Mouse (Mus musculus) midbrain, embryonic 15.5 days (tissue): ENCODE measurements around the gene Thnsl1. TPM values are rescaled to one million over a fixed set of nuclear protein-coding genes. Genes with fewer than 3 reads are reported as not detected.
A peak's percentile ranks its signal among the peaks of the same experiment; 100 is the strongest.

ENCODE experiments used
- ATAC-seq: fragments of 200-750 bp; cut with Nextera tagmentation; replicated peaks from 2 replicates; pipeline ENCODE4 v1.8.0; 2017; ENCODE audit warnings: moderate TSS enrichment
- H3K27ac ChIP-seq: fragments of 300-500 bp; sonication (generic); 2 replicates; pipeline ENCODE4 v1.5.1; 2015; ENCODE audit warnings: mild to moderate bottlenecking, inconsistent platforms
- H3K27me3 ChIP-seq: fragments of 300-500 bp; sonication (generic); replicated peaks from 2 replicates; pipeline ENCODE4 v1.6.1; 2015; ENCODE audit warnings: inconsistent platforms
- H3K36me3 ChIP-seq: fragments of 300-500 bp; sonication (generic); replicated peaks from 2 replicates; pipeline ENCODE4 v1.6.1; 2015; ENCODE audit warnings: inconsistent platforms
- H3K4me1 ChIP-seq: fragments of 300-500 bp; sonication (generic); 2 replicates; pipeline ENCODE4 v1.6.1; 2015; ENCODE audit warnings: inconsistent platforms
- H3K4me2 ChIP-seq: fragments of 300-500 bp; sonication (generic); 2 replicates; pipeline ENCODE4 v1.6.1; 2015; ENCODE audit warnings: inconsistent platforms, mild to moderate bottlenecking, moderate library complexity
- H3K4me3 ChIP-seq: fragments of 300-500 bp; sonication (generic); 2 replicates; pipeline ENCODE4 v1.5.1; 2015; ENCODE audit warnings: mild to moderate bottlenecking, inconsistent platforms
- H3K9ac ChIP-seq: fragments of 300-500 bp; sonication (generic); 2 replicates; pipeline ENCODE4 v1.6.1; 2015; ENCODE audit warnings: mild to moderate bottlenecking, inconsistent platforms
- H3K9me3 ChIP-seq: fragments of 300-500 bp; sonication (generic); 2 replicates; pipeline ENCODE4 v1.6.1; 2016; ENCODE audit warnings: inconsistent platforms
- WGBS: fragments of 180-500 bp; shearing (Covaris S2); methylation state at CpG from one replicate; pipeline ENCODE4 v1.1.7; 2015; ENCODE audit warnings: mixed read lengths; 5-methylcytosine and 5-hydroxymethylcytosine counted together
- polyA plus RNA-seq: library from polyadenylated mRNA; unstranded; fragments of >200 nt; fragmentation: Nextera tagmentation; extraction: Ambion mirVana; gene quantifications from 2 replicates; pipeline ENCODE4 v1.2.1, GENCODE M21; 2015

Gene Thnsl1
- polyA plus RNA-seq, 1 experiment from 2014 or later = 24.4 TPM

DNA sequence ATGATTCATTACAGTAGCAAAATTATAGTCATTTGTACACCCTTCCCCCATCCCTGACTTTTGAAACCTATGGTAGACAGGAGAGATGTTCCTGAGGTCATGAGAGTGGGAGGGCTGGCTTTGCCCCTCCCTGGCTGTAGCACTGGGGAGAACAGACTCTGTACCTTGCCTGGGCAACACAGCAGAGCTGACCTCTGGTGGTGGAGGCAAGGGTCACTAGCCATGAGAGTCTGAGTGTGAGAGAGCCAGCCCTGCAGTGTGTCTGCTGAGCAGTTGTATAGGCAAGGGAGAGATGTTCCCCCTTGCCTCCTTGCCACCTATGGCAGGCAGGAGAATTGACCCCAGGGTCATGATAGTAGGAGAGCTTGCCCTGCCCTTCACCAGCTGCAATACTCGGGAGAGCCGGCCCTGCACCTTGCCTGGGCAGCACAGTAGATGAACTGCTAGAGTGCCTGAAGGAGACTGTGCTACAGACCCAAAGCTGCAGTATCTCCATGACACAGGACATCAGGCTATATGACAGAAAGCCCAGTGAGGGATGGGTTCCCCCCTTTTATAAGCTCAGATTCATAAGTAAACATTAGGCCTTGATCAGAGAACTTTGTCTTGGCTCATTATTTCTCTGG is 40.1 kb downstream of the Thnsl1 start:
- no peaks in the 10 kb centered on the region for H3K36me3 ChIP-seq
- H3K9me3 ChIP-seq = no peaks in the 10 kb centered on the region
- H3K9ac ChIP-seq = no peak overlapping the region
- 96% methylated on average over 2 of the region's 2 CpGs for WGBS
- no peak overlapping the region for H3K4me2 ChIP-seq
- H3K4me1 ChIP-seq = no peaks in the 10 kb centered on the region
- no peak overlapping the region for H3K4me3 ChIP-seq
- no peak overlapping the region for H3K27ac ChIP-seq
- H3K27me3 ChIP-seq = no peaks in the 10 kb centered on the region
- ATAC-seq = no peak

DNA sequence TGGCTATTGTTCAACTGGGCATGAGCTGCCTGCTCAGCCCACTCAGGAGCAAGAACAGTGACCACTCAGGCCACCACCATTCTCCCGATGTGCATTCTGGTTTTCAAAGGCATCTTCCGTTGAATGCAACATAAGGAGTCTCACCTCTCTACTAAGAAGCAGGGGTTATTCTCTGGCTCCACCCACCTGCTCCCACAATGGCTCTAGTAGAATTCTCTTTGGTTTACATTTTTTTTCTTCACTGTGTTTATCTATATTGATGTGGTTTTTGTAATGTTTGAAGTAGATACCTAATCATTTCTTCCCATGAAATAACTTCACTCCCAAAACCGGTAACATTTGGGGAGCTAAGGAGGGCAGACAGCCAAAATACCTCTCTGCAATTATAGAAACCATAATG is 48.1 kb downstream of the Thnsl1 start:
- no peaks in the 10 kb centered on the region for H3K4me1 ChIP-seq

DNA sequence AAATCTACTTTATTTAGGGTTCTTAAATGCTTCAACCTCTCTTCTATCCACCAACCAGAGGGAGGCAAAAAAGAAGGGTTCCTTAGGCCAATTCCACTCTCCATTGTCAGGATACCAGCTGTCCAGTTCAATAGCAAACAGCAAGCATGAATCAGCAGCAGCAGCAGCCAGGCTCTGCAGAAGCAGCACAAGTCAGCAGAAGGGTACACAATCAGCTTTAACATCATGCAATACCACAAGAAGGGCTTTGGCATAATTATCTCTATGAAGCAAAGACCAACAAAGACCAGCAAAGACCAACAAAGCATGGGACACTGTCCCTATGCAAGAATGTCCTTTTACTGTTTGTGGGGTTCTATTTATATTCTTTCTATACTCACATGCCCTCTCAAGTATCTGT is 48.8 kb downstream of the Thnsl1 start:
- H3K9ac ChIP-seq = no peak overlapping the region
- H3K4me1 ChIP-seq = no peaks in the 10 kb centered on the region
- H3K4me2 ChIP-seq = no peak overlapping the region
- ATAC-seq = no peak
- no peaks in the 10 kb centered on the region for H3K36me3 ChIP-seq
- no peak overlapping the region for H3K4me3 ChIP-seq
- no peaks in the 10 kb centered on the region for H3K27me3 ChIP-seq
- no peak overlapping the region for H3K27ac ChIP-seq
- H3K9me3 ChIP-seq = no peaks in the 10 kb centered on the region

More for the DNA sequence above, 48.1 kb downstream of the Thnsl1 start:
- Histone ChIP-seq H3K36me3 (no peaks in the 10 kb centered on the region), H3K9ac (no peak overlapping the region), H3K9me3 (no peaks in the 10 kb centered on the region), H3K27ac (no peak overlapping the region), H3K4me2 (no peak overlapping the region), H3K27me3 (no peaks in the 10 kb centered on the region), H3K4me3 (no peak overlapping the region)
- 78% methylated on average over 3 of the region's 3 CpGs for WGBS
- no peak for ATAC-seq

DNA sequence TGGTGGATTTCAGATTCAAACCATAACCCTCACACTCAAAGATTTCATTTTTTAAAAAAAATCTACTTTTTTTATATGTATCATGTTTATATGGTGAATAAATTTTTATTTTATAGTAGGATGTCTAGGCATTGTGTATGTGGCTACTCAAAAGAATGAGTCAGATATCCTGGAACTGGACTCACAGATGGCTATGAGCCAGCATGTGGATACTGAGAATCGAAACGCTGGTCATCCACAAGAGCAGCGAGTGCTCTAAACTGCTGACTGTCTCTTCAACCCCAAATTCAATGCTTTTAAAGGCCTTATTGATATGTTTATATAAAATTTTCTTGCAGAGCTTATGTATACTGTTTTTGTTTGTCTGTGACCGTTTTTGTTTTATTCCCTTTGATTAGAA is 52.8 kb downstream of the Thnsl1 start:
- no peaks in the 10 kb centered on the region for H3K27me3 ChIP-seq
- no peak for ATAC-seq
- H3K9ac ChIP-seq = no peak overlapping the region
- H3K4me1 ChIP-seq = no peaks in the 10 kb centered on the region
- H3K9me3 ChIP-seq = no peaks in the 10 kb centered on the region
- H3K4me3 ChIP-seq = no peak overlapping the region
- H3K4me2 ChIP-seq = no peak overlapping the region
- H3K36me3 ChIP-seq = no peaks in the 10 kb centered on the region
- 89% methylated on average over 4 of the region's 4 CpGs for WGBS
- H3K27ac ChIP-seq = no peak overlapping the region

DNA sequence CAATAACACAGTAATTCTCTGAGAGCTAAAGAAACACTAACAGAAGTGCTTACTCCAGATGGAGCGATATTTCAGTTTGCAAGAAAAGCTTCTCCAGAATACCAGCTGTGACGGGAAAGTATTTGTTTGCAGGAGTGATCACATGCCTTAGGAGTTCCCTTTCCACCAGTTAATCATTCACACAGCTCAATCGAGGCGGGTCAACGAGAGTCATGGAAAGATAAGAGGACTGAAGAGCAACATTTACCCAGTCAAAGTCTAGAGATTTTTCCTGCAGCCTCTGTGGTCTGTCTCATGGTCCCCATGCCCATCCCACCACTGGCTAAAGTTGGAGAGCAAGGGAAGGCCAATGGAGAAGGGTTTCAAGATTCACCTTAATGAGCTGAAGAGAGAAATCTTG is 53.6 kb downstream of the Thnsl1 start:
- Histone ChIP-seq H3K9me3 (no peaks in the 10 kb centered on the region), H3K36me3 (no peaks in the 10 kb centered on the region), H3K4me2 (no peak overlapping the region), H3K4me1 (no peaks in the 10 kb centered on the region), H3K9ac (no peak overlapping the region), H3K27me3 (no peaks in the 10 kb centered on the region), H3K27ac (no peak overlapping the region), H3K4me3 (no peak overlapping the region)
- WGBS = 80% methylated on average over 5 of the region's 5 CpGs
- ATAC-seq = no peak

DNA sequence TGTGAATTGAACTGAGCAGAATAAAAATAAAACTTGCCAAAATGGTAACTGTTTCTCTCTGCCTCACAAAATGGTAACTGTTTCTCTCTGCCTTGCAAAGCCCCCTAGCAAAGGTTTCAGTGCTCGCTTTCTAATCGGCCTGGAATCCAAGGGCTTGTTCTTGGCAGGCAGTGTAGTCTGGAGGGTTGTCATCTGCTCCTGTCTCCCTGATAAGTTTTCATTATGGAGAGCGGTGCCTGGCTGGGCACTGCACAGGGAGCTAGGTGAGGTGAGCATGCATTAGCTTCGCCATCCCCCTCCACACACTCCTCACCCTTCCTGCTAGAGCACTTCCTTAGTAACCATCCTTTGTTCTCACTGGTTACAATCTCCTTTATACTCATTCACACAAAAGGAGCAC is 54.5 kb downstream of the Thnsl1 start:
- H3K4me1 ChIP-seq = no peaks in the 10 kb centered on the region
- no peak for ATAC-seq
- no peaks in the 10 kb centered on the region for H3K9me3 ChIP-seq
- WGBS = 63% methylated on average over 4 of the region's 4 CpGs
- no peak overlapping the region for H3K27ac ChIP-seq
- no peaks in the 10 kb centered on the region for H3K36me3 ChIP-seq
- no peak overlapping the region for H3K4me3 ChIP-seq
- H3K4me2 ChIP-seq = no peak overlapping the region
- no peaks in the 10 kb centered on the region for H3K27me3 ChIP-seq
- no peak overlapping the region for H3K9ac ChIP-seq

DNA sequence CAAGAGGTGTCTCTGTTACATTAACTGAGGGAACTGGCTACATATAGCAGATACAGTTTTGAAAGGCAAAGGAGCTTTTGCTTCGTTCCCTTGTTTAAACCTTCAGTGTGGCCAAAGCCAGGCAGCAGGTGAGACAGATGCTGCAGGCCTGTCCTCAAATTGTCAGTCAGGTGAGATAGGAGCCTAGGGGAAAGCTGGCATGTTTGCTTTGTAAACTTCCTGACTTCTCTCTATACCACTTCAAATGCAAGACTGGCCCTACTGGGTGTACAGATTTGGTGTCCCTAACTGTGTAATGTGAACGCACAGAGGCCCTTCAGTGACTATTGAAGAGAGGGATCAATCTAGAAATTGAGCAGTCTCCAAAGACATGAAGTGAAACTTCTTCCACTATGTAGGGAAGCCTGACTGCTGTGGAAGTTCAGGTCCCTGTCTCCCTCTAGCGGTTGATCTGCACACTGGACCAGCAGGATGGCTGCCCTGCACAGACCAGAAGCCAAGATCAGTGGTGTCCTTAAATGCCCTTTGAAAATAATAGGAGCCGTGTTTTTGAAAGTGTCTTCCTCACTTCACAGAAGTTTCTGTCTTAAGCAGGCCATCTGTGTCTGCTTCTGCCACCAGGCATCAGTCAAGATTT is 56.0 kb downstream of the Thnsl1 start:
- H3K4me3 ChIP-seq = no peak overlapping the region
- H3K9ac ChIP-seq = no peak overlapping the region
- no peak overlapping the region for H3K27ac ChIP-seq
- H3K36me3 ChIP-seq = no peaks in the 10 kb centered on the region
- WGBS = 28% methylated on average over 4 of the region's 4 CpGs
- H3K4me1 ChIP-seq = no peaks in the 10 kb centered on the region
- no peaks in the 10 kb centered on the region for H3K27me3 ChIP-seq
- peak; percentile 92 for ATAC-seq
- no peak overlapping the region for H3K4me2 ChIP-seq
- H3K9me3 ChIP-seq = no peaks in the 10 kb centered on the region

DNA sequence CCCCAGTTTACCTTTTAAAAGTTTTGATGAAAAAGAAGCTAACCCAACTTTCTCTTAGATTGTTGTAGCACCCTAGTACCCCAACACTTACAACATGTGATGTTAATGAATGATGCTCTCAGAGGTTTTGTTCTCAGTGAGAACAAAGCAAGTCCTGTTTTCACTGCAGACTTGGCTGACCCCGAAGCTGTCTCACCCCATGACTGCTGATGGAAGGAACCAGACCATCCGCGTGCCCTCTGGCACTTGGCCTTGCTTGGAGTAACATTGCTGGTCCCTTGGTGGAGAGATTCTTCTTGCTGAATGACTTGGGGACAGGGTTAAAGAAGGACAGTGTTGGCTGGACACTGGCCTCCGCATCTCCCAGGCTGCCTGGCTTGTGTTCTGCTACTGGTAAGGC is 58.5 kb downstream of the Thnsl1 start:
- WGBS = 82% methylated on average over 4 of the region's 4 CpGs
- H3K27ac ChIP-seq = no peak overlapping the region
- H3K9ac ChIP-seq = no peak overlapping the region
- no peaks in the 10 kb centered on the region for H3K27me3 ChIP-seq
- H3K4me1 ChIP-seq = peaks cover 7% of the 10 kb centered on the region
- no peaks in the 10 kb centered on the region for H3K36me3 ChIP-seq
- no peak for ATAC-seq
- no peak overlapping the region for H3K4me2 ChIP-seq
- H3K4me3 ChIP-seq = no peak overlapping the region
- H3K9me3 ChIP-seq = no peaks in the 10 kb centered on the region

Other genes with a start within 250 kb of the Thnsl1 start
- 46.6 and 48.5 TPM in 2 replicates for gene Arhgap21, start 236.8 kb upstream of the Thnsl1 start, polyA plus RNA-seq
- 5.2 and 6.1 TPM in 2 replicates for gene Enkur, start 359 bp upstream of the Thnsl1 start, polyA plus RNA-seq
- gene Gpr158, start 161.8 kb downstream of the Thnsl1 start, polyA plus RNA-seq = 4.8 and 5.3 TPM in 2 replicates